Mouse (Mus musculus) spleen, embryonic (tissue): Measurements from ENCODE around the gene Rc3h2.

Source experiments
- CTCF ChIA-PET: fragments of 350-600 bp; sonication (Branson Sonifier 250); formaldehyde crosslinking; loops from one replicate; lab custom pipeline; 2022; lab: Charles Lee

Rc3h2 gene

DNA sequence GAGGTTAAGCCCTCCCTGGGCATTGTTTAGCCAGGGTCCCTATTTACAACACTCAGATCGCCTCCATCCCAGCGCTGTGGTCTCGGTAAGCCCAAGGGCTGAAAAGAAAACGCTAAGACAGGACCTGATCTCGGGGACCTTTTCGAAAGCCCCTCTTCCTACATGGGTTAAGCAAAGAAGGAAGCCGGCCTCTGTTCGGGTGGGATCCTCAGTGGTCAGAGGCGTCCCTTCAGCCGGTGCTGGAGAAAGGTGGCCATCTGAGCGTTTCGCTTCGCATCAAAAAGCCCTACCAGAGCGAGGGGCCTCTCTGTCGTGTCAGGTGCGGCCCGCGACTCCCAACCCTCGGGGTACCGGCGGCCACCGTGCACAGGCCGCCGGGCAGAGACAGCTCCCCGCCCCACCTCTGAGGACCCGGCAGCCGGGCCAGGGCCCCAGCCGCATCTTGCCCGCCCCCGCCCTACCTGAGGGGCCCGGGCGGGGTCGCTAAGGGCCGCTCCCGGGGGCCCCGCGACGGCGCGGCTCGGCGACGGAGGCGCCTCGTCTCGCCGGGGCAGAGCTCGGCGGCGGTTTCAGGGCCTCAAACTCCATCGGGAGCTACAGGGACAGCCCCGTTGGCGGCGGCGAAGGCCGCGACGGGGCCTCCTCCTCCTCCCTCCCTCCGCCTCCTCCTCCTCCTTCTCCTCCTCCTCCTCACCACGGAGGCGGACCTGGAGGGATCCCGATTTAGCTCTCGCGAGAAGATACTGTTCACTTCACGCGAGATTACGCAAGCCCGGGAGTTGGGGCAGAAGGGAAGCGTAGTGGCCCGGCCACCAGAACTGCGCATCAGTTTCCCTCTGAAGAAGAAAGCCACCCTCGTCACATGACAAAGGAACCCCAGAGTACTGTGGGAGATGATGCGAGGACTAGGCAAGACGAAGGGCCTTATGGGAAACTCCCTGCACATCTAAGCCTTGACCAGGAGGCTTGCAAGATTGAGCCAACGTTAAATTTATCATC is at the start of gene Rc3h2:
TSS of gene Rc3h2 (minus strand) at position 598 of the 999 bp plus-strand sequence.
- CTCF ChIA-PET = no interaction called here

GRCm38 (mm10) chr2:37466266-37466665 is 43.6 kb upstream of the Rc3h2 start:
- CTCF ChIA-PET = no interaction called here

- CTCF ChIA-PET = interaction anchor here (0.7 kb wide), 1 partner anchor 43 kb away, joined by 3 read pairs; no protein-coding TSS in a partner anchor
These were observed 38.0 kb upstream of the Rc3h2 start for GRCm38 (mm10) chr2:37460707-37461106.

- CTCF ChIA-PET = no interaction called here
These were observed 29.7 kb upstream of the Rc3h2 start for GRCm38 (mm10) chr2:37452376-37452760.

- CTCF ChIA-PET = no interaction called here
These were observed 29.1 kb upstream of the Rc3h2 start for GRCm38 (mm10) chr2:37451667-37452375.

GRCm38 (mm10) chr2:37442611-37443591 is 20.2 kb upstream of the Rc3h2 start, which contains the start of the genes Zbtb26, Zbtb6 and Rabgap1:
Zbtb26 (minus strand) TSS chr2:37443135.
Zbtb6 (minus strand) TSS chr2:37443171.
Rabgap1 (plus strand) TSS chr2:37443279.
- CTCF ChIA-PET = no interaction called here

GRCm38 (mm10) chr2:37431609-37432008 is 8.9 kb upstream of the Rc3h2 start:
- CTCF ChIA-PET = interaction anchor here (1.2 kb wide), 1 partner anchor 24 kb away, joined by 3 read pairs; no protein-coding TSS in a partner anchor

GRCm38 (mm10) chr2:37430593-37431464 is 8.1 kb upstream of the Rc3h2 start:
- CTCF ChIA-PET = interaction anchor here (1.0 to 1.2 kb wide), 2 partner anchors 8 to 25 kb away, joined by 3 read pairs; no protein-coding TSS in a partner anchor

- CTCF ChIA-PET = no interaction called here
These were observed 968 bp upstream of the Rc3h2 start for GRCm38 (mm10) chr2:37423671-37424070.

GRCm38 (mm10) chr2:37421903-37422302 is 800 bp downstream of the Rc3h2 start:
- CTCF ChIA-PET = no interaction called here

DNA sequence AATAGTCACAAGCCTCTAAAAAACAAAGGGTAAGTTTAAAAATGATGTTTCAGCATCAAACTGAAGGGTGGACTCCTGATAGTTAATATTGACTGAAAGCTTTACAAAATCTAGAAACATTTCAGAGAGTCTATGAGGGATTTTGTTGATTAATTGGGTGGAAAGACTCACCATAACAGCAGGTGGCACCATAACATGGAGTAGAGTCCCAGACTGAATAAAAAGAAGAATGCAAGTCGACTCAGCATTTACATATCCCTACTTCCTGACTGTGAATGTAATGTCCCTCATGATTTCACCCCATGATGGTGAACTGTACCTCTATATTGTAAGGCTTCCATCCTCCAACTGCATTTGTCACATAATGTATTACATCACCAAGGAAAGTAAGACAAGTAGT is 27.2 kb downstream of the Rc3h2 start:
- CTCF ChIA-PET = no interaction called here

DNA sequence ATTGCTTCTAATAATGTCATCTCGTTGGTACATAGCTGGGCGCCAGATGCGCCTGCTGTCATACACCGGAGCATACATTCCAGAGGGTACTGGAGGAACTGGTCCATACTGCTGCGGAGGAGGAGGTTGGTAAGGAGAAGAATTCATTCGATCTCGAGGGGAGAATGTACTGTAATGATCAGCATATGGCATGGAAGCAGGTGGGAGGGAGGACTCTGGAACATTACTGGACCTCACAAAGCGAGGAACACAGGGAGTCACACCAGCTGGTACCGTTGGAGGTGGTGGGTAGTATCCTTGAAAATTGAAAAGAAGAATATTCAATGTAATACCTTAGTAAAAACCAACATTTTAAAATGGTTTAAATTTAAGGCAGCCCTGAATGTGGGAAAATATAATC is 39.8 kb downstream of the Rc3h2 start:
- CTCF ChIA-PET = no interaction called here

DNA sequence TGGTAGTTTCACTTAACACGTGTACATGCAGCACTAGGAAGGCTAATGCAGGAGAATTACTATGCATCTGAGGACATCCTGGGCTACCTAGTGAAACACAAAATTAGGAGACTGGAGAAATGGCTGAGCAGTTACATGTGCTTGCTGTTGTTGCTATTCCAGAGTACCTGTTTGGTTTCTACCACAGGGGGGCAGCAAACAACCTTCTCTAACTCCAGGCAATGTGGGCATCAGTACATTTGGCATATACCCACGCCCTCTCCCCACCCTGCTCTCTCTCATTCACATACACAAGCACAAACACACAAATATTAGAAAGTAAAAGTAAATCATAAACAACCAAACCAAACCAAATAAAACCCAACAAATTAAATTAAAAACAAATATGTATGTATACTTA is 42.5 kb downstream of the Rc3h2 start:
- CTCF ChIA-PET = no interaction called here

GRCm38 (mm10) chr2:37376018-37376417 is 46.7 kb downstream of the Rc3h2 start:
- CTCF ChIA-PET = no interaction called here

DNA sequence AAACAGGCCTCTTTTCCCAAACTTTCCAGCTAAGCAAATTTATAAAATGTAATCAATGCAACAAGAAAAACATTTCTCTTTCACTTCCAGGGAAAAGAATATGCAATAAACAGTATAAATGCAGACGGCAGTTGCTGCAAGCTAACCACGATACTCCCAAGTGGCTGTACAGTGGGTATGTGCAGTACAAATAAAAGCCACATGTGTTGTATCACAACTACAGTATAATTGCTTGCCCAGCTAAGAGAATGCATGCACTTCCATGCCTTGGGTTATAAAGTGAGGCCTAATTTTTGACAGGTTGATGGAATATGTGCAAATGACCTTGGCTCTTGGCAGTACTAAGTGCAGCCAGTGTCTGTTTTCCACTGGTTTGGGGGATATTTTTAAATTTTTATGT is 52.1 kb downstream of the Rc3h2 start:
- CTCF ChIA-PET = no interaction called here

DNA sequence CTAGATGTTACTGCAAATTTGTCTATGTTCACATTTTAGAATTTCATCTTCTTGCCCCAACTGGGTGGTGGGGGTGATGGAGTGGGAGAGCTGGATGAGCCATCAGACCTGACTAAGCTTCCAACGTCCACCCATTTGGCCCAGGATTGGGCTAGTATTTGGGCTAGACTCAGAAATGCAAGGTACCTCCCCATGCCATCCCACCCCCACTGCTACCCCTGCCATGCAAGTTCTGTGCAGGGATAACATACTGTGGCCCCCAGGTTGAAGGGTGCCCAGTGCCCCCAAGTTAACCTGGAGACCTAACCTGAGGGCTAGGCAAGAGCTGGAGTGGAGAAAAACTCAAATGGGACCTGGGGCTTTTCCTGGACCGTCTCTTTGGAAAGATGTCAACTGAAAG is 62.8 kb downstream of the Rc3h2 start:
- CTCF ChIA-PET = no interaction called here

DNA sequence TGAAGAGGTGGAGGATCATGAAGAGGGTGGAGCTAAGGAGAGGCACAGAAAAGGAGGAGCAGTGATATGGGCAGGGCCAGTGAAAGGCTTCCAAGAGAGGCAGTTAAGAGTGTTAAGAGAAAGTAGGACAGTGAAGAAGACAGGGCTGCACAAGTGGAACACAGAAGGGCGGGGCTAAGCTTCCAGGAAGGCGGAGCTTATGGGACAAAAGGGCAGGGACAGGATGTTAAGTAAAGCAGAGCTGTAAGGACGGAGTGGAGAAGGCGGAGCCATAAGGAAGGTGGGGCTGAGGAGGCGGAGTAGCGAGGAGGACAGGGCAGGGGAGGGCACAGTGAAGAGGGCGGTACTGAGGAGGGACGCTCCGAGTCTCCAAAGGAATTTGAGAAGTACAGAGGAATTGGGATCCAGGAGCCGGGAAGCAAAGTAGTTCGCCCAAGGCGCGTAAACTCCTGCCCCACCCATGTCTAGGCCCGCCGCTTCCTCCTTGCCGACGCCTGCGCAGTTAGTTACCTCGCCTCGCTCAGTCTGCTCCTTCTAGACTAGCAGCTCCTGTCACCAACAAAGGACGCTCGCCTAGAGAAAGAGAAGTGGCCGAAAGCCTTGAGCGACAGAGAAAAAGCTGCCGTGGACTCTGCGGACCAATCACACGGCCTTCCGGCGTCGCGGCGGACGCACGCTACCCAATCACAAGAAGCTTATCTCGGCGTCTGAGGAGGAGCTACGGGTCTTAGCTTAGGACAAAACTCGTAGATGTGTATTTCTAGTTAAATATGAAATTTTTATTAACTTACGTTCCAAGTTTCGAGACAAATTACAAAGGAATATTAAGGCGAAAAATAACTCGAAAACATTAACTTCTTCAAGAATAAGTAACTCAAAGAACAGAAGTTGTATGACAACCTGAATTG is 63.8 kb downstream of the Rc3h2 start, which contains the start of gene Pdcl:
TSS of gene Pdcl (minus strand) at position 700 of the 908 bp plus-strand sequence.
- CTCF ChIA-PET = no interaction called here

DNA sequence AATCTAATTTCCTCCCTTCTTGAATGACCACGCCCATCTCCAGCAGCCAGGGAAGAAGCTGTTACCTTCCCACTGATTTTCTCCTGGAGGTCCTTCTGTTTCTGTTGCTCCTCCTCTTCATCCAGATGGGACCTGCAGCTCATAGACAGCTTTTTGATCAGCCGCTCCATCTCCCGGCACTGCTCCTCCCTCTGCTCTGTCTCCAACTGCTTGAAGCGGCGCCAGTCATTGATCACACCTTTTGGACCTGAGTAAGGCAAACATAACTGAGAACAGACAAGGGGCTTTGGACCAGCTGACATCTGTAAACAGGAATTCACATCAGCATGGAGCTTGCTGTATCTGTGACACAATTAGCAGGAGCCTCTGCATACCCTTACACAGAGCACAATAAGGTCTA is 67.1 kb downstream of the Rc3h2 start:
- CTCF ChIA-PET = no interaction called here

DNA sequence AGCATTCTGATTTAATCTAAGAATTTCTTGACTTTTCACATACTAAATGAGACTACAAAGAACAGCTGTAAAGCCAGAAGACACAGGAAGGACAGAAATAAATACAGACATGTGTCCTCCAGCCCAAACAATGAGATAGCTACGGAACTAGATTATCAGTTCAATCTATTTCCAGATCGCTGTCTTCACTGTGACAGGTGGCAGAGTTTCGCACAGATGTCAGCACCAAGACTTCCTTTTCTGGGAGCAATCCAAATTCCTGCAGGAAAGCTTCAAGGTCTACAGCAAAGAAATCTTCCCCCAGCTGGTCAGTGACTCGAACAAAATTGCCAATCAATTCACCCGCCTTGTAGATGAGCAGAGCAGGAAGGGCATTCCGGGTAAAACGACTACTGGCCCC is 71.0 kb downstream of the Rc3h2 start:
- CTCF ChIA-PET = no interaction called here
